Mouse (Mus musculus) heart, postnatal 0 days (tissue): Measurements from ENCODE around the gene Capn12. TPM values are rescaled to one million over a fixed set of nuclear protein-coding genes. Genes with fewer than 3 reads are reported as not detected.

Experiments used
- ATAC-seq: fragments of 200-750 bp; cut with Nextera tagmentation; 2 replicates; pipeline ENCODE4 v1.8.0; 2017; ENCODE audit warnings: low read depth, moderate number of reproducible peaks, moderate library complexity; ENCODE audit not compliant: insufficient read depth
- DNase-seq: peaks from one replicate; pipeline ENCODE4 v3.0.0-alpha.2; 2016; ENCODE audit warnings: low spot score
- H3K27ac ChIP-seq: fragments of 300-500 bp; sonication (generic); 2 replicates; pipeline ENCODE4 v1.5.1; 2014; ENCODE audit warnings: low read depth, mild to moderate bottlenecking
- H3K27me3 ChIP-seq: fragments of 300-500 bp; sonication (generic); 2 replicates; pipeline ENCODE4 v1.6.1; 2014; ENCODE audit warnings: low read length, mixed read lengths; ENCODE audit not compliant: control insufficient read depth, insufficient read depth
- H3K36me3 ChIP-seq: fragments of 300-500 bp; sonication (generic); replicated peaks from 2 replicates; pipeline ENCODE4 v1.6.1; 2014; ENCODE audit warnings: low read length, mixed read lengths; ENCODE audit not compliant: control insufficient read depth, insufficient read depth
- H3K4me1 ChIP-seq: fragments of 300-500 bp; sonication (generic); 2 replicates; pipeline ENCODE4 v1.6.1; 2014; ENCODE audit warnings: antibody characterized with exemption; ENCODE audit not compliant: control insufficient read depth, insufficient read depth
- H3K4me2 ChIP-seq: fragments of 300-500 bp; sonication (generic); 2 replicates; pipeline ENCODE4 v1.6.1; 2014; ENCODE audit warnings: low read depth, mild to moderate bottlenecking, low read length, moderate library complexity
- H3K4me3 ChIP-seq: fragments of 300-500 bp; sonication (generic); 2 replicates; pipeline ENCODE4 v1.5.1; 2014; ENCODE audit warnings: low read depth, low read length
- H3K9ac ChIP-seq: fragments of 300-500 bp; sonication (generic); replicated peaks from 2 replicates; pipeline ENCODE4 v1.6.1; 2014; ENCODE audit warnings: low read depth, low read length, mixed read lengths
- H3K9me3 ChIP-seq: fragments of 300-500 bp; sonication (generic); replicated peaks from 2 replicates; pipeline ENCODE4 v1.6.1; 2016; ENCODE audit warnings: low read length; ENCODE audit not compliant: control insufficient read depth
- CTCF ChIP-seq: IDR thresholded peaks from 2 replicates; pipeline ENCODE4 v1.5.1; 2016; ENCODE audit warnings: antibody characterized with exemption, control low read depth, low read depth
- EP300 ChIP-seq: IDR thresholded peaks from 2 replicates; pipeline ENCODE4 v1.6.1; 2016; ENCODE audit warnings: antibody characterized with exemption, low read depth
- WGBS: fragments of 180-500 bp; shearing (Covaris S2); extraction: QIAGEN DNeasy Blood & Tissue Kit; methylation state at CpG from one replicate; pipeline ENCODE4 v1.1.7; 2014; 5-methylcytosine and 5-hydroxymethylcytosine counted together
- polyA plus RNA-seq: library from polyadenylated mRNA; unstranded; fragments of >200 nt; fragmentation: Nextera tagmentation; extraction: Ambion mirVana; gene quantifications from 2 replicates; pipeline ENCODE4 v1.2.1, GENCODE M21; 2015
- total RNA-seq: library from RNA; depleted of rRNA; stranded (reverse); fragments of >200 nt; gene quantifications from 2 replicates; pipeline ENCODE4 v1.2.3, GENCODE M21; 2014; ENCODE audit warnings: low replicate concordance

Capn12 gene
- total and polyA plus RNA-seq, 2 experiments from 2014 or later, result 0.26 TPM; not detected in 1

DNA sequence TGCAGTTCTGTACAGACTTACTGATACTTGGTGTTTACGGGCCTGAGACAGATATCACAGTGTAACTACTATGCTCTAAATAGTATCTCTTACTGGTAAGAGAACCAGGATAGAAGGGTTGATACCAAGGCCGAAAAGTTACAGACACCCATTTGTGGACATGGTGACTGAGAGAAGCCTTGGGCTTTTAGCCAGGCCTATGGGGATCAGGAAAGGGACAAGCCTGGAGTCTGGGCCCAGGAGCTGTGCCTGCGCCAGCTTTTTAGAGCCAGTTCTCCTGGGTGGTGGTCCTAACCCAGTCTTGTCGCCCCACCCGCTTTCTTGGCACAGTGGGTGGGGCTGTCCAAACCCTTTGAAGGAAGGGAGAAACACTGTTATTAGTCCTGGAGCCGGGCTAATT is 21.0 kb downstream of the Capn12 start:
- 71% methylated on average over 6 of the region's 6 CpGs for WGBS
- H3K9ac ChIP-seq, result no peak overlapping the region

DNA sequence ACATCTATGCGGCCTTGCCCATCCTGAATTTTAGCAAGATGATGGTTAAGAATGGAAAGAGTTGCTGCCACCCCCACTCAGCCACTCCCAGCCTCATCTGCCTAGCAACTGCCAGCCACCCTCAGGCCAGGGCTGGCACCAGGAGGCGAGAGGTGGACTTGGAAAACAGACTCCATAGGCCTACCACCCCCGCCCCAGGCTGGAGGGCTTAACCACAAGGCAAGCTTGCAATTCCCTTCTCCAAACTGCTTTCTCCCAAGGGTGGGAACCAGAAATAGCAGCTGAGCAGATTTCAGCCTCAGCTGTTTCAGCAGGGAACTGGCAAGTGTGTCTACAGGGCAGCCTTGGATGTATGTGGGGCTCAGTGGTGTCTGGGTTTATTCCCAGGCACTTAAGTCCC is 21.6 kb downstream of the Capn12 start:
- no peak overlapping the region for H3K4me2 ChIP-seq
- H3K4me3 ChIP-seq, result no peak overlapping the region
- no peak for TF ChIP-seq EP300
- TF ChIP-seq CTCF, result no peak
- DNase-seq (no peak), ATAC-seq (no peak)
- no peak overlapping the region for H3K9ac ChIP-seq
- peaks cover 100% of the 10 kb centered on the region for H3K36me3 ChIP-seq
- H3K27me3 ChIP-seq, result no peaks in the 10 kb centered on the region
- 71% methylated on average over 3 of the region's 3 CpGs for WGBS
- peaks cover 16% of the 10 kb centered on the region for H3K4me1 ChIP-seq
- peak overlapping the region; percentile 77 for H3K27ac ChIP-seq
- no peaks in the 10 kb centered on the region for H3K9me3 ChIP-seq

More for the DNA sequence above, 21.0 kb downstream of the Capn12 start:
- DNase-seq (no peak), ATAC-seq (no peak)
- Histone ChIP-seq H3K27ac (peak overlapping the region; percentile 77), H3K9me3 (no peaks in the 10 kb centered on the region), H3K4me3 (no peak overlapping the region), H3K4me2 (no peak overlapping the region), H3K27me3 (no peaks in the 10 kb centered on the region), H3K36me3 (peaks cover 100% of the 10 kb centered on the region), H3K4me1 (peaks cover 16% of the 10 kb centered on the region)
- no peak for TF ChIP-seq CTCF
- no peak for TF ChIP-seq EP300

DNA sequence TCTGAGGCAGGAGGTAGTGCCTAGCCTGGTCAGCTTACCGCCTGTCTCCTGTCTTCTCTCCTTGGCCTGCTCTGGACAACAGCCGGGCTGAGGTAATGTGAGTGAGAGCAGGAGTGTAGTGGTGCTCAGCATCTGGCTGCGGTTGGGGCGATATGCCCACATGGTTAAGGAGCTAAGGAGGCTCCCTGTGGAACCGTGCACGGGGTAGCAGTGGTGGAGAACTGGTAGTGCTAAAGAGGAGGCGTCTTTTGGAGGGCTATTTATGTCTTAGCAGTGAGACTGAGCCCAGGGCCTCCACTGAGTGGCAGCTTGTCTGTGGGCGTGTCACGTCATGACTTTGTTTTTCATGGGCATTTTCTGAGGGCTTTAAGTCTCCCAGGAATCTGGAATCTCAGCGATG is 22.6 kb downstream of the Capn12 start:
- H3K9ac ChIP-seq, result no peak overlapping the region
- peaks cover 16% of the 10 kb centered on the region for H3K4me1 ChIP-seq
- TF ChIP-seq EP300 (no peak), CTCF (no peak)
- H3K36me3 ChIP-seq, result peaks cover 100% of the 10 kb centered on the region
- no peak overlapping the region for H3K4me2 ChIP-seq
- no peak for DNase-seq
- WGBS, result 48% methylated on average over 10 of the region's 10 CpGs
- peak overlapping the region; percentile 77 for H3K27ac ChIP-seq
- no peak; the same call in 1 of the 2 replicates for ATAC-seq
- no peaks in the 10 kb centered on the region for H3K27me3 ChIP-seq
- H3K9me3 ChIP-seq, result no peaks in the 10 kb centered on the region
- no peak overlapping the region for H3K4me3 ChIP-seq

DNA sequence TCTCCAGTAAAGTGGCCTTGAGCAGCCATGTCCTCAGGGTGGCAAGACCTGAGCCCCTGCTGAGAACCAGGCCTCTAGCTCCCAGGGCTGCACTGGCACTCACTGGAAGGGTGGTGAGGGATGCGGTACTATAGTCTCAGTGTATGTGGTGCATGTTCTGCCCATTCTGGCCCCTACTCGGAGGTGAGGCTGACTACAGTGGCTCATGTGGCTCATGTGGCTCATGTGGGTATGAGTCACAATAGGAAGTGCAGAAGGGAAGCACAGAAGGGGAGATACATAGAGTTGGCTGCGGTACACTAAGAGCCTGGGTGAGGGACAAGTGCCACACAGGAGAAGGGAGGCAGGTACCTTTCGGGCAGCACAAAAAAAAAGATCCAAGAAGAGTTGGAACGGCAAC is 26.0 kb downstream of the Capn12 start:
- Histone ChIP-seq H3K4me1 (peaks cover 2% of the 10 kb centered on the region; the same call in 1 of the 2 replicates), H3K9me3 (no peaks in the 10 kb centered on the region), H3K4me3 (no peak overlapping the region), H3K36me3 (peaks cover 99% of the 10 kb centered on the region), H3K27ac (no peak overlapping the region), H3K9ac (no peak overlapping the region), H3K27me3 (no peaks in the 10 kb centered on the region), H3K4me2 (no peak overlapping the region)
- ATAC-seq (no peak), DNase-seq (no peak)
- TF ChIP-seq CTCF (no peak), EP300 (no peak)
- 85% methylated on average over 5 of the region's 5 CpGs for WGBS

DNA sequence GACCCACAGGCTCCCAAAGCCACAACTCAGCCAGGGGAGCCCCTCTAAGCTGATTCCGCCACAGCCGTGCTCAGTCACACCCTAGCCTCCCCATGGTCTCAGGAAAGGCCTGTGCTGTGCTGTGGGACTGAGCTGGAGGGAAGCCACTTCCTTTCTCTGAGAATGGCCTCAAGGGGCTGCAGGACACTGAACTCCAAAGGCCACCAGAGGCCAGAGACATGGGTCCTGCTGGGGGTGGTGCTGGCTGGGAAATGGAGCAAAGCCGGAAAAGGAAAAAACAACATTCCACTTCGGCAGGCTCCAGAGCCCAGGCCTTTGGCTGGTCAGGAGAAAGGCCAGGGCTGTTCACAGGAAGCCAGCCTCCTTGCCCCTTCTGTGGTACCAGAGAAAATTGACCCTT is 30.4 kb downstream of the Capn12 start:
- DNase-seq (peak; percentile 79), ATAC-seq (peak; percentile 83)

DNA sequence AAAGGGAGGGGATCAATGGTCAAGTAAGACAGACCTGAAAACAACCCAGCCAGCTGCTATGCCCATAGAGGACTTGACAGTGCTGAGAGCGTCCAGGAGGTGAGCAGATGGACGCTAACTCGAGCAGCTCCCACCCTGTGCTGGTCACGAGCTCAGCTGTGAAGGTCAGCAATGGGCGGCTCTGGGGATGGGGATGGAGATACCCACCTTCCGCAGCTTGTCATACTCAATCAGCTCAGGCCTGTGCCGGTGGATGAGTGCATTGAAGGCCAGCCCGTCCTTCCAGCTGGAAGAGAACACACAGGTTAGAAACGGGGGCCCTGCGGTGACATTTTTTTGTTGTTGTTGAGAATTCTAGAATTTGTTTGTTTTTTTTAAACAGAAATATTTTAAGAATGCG is 31.9 kb downstream of the Capn12 start:
- no peak for DNase-seq
- peaks cover 98% of the 10 kb centered on the region for H3K36me3 ChIP-seq
- H3K27ac ChIP-seq, result no peak overlapping the region
- H3K4me3 ChIP-seq, result no peak overlapping the region
- TF ChIP-seq CTCF (no peak), EP300 (no peak)
- no peak for ATAC-seq
- H3K4me1 ChIP-seq, result peaks cover 11% of the 10 kb centered on the region
- 82% methylated on average over 11 of the region's 11 CpGs for WGBS
- H3K9ac ChIP-seq, result no peak overlapping the region
- no peaks in the 10 kb centered on the region for H3K27me3 ChIP-seq
- no peaks in the 10 kb centered on the region for H3K9me3 ChIP-seq
- no peak overlapping the region for H3K4me2 ChIP-seq

More for the DNA sequence above, 30.4 kb downstream of the Capn12 start:
- no peaks in the 10 kb centered on the region for H3K9me3 ChIP-seq
- H3K36me3 ChIP-seq, result peaks cover 99% of the 10 kb centered on the region
- TF ChIP-seq EP300 (0 out of 2 replicates have a peak, but pooled peaks have one; percentile 53), CTCF (peak; percentile 11; the same call in 1 of the 2 replicates)
- no peak overlapping the region for H3K9ac ChIP-seq
- no peaks in the 10 kb centered on the region for H3K27me3 ChIP-seq
- H3K4me1 ChIP-seq, result no peaks in the 10 kb centered on the region
- 44% methylated on average over 4 of the region's 4 CpGs for WGBS
- no peak overlapping the region for H3K4me3 ChIP-seq
- H3K27ac ChIP-seq, result peak overlapping the region; percentile 85
- no peak overlapping the region for H3K4me2 ChIP-seq
